Mouse (Mus musculus) mature B cell (primary cell): ENCODE data around the gene Ssxb6.
"Not testable (repeated sequence)": the region's sequence is repeated elsewhere in the genome, so short reads cannot be mapped to it uniquely, and the experiment has no call there.

Experiments
- in situ Hi-C: fragments of 300-500 bp; cut with MboI; formaldehyde crosslinking; loops from 2 replicates; pipeline ENCODE4 v1.14.3; 2019

The Ssxb6 gene

GRCm38 (mm10) chrX:8548155-8548554, at the start of gene Ssxb6:
Ssxb6 (minus strand) TSS chrX:8548255.
- in situ Hi-C loops = not testable (repeated sequence)

- in situ Hi-C loops = not testable (repeated sequence)
Measured at GRCm38 (mm10) chrX:8591716-8592115, 43.7 kb upstream of the Ssxb6 start, which contains the start of gene Ssxb3. Ssxb3 (minus strand) TSS chrX:8591816.

- in situ Hi-C loops = no loop called here
Measured at GRCm38 (mm10) chrX:8524854-8525253, 23.2 kb downstream of the Ssxb6 start, which contains the start of gene Gm14459. Gm14459 (minus strand) TSS chrX:8524954.
